Mouse (Mus musculus) limb, embryonic 11.5 days (tissue): ENCODE results near the gene Zfp277. TPM values are rescaled to one million over a fixed set of nuclear protein-coding genes. Genes with fewer than 3 reads are reported as not detected.

Experiments used
- ATAC-seq: fragments of 200-750 bp; cut with Nextera tagmentation; 2 replicates; pipeline ENCODE4 v1.8.0; 2017; ENCODE audit warnings: low read depth; ENCODE audit not compliant: insufficient number of reproducible peaks, low FRiP score, low TSS enrichment
- DNase-seq: peaks from one replicate; pipeline ENCODE4 v3.0.0-alpha.2; 2015; ENCODE audit warnings: low spot score
- H3K27ac ChIP-seq: fragments of 300-500 bp; sonication (generic); replicated peaks from 2 replicates; pipeline ENCODE4 v1.5.1; 2014; ENCODE audit warnings: low read depth, mild to moderate bottlenecking, low read length
- H3K27me3 ChIP-seq: fragments of 300-500 bp; sonication (generic); 2 replicates; pipeline ENCODE4 v1.6.1; 2014; ENCODE audit warnings: mild to moderate bottlenecking, low read length, mixed read lengths; ENCODE audit not compliant: control insufficient read depth, insufficient read depth
- H3K36me3 ChIP-seq: fragments of 300-500 bp; sonication (generic); 2 replicates; pipeline ENCODE4 v1.6.1; 2014; ENCODE audit warnings: mild to moderate bottlenecking, low read length, moderate library complexity, mixed read lengths; ENCODE audit not compliant: control insufficient read depth, insufficient read depth
- H3K4me1 ChIP-seq: fragments of 300-500 bp; sonication (generic); 2 replicates; pipeline ENCODE4 v1.6.1; 2014; ENCODE audit warnings: low read length, mixed read lengths; ENCODE audit not compliant: control insufficient read depth, insufficient read depth
- H3K4me2 ChIP-seq: fragments of 300-500 bp; sonication (generic); 2 replicates; pipeline ENCODE4 v1.6.1; 2014; ENCODE audit warnings: low read depth, mild to moderate bottlenecking, moderate library complexity; ENCODE audit not compliant: severe bottlenecking
- H3K4me3 ChIP-seq: fragments of 300-500 bp; sonication (generic); 2 replicates; pipeline ENCODE4 v1.5.1; 2014; ENCODE audit warnings: low read depth, low read length
- H3K9ac ChIP-seq: fragments of 300-500 bp; sonication (generic); 2 replicates; pipeline ENCODE4 v1.6.1; 2014; ENCODE audit warnings: mild to moderate bottlenecking, low read length
- H3K9me3 ChIP-seq: fragments of 300-500 bp; sonication (generic); 2 replicates; pipeline ENCODE4 v1.6.1; 2016; ENCODE audit warnings: low read length; ENCODE audit not compliant: control insufficient read depth
- WGBS: fragments of 180-500 bp; shearing (Covaris S2); extraction: QIAGEN DNeasy Blood & Tissue Kit; methylation state at CpG from one replicate; pipeline ENCODE4 v1.1.7; 2014; 5-methylcytosine and 5-hydroxymethylcytosine counted together
- polyA plus RNA-seq: library from polyadenylated mRNA; unstranded; fragments of >200 nt; fragmentation: Nextera tagmentation; extraction: Ambion mirVana; gene quantifications from 2 replicates; pipeline ENCODE4 v1.2.1, GENCODE M21; 2014

Zfp277 gene
- polyA plus RNA-seq, 1 experiment from 2014 or later = 42.7 TPM

DNA sequence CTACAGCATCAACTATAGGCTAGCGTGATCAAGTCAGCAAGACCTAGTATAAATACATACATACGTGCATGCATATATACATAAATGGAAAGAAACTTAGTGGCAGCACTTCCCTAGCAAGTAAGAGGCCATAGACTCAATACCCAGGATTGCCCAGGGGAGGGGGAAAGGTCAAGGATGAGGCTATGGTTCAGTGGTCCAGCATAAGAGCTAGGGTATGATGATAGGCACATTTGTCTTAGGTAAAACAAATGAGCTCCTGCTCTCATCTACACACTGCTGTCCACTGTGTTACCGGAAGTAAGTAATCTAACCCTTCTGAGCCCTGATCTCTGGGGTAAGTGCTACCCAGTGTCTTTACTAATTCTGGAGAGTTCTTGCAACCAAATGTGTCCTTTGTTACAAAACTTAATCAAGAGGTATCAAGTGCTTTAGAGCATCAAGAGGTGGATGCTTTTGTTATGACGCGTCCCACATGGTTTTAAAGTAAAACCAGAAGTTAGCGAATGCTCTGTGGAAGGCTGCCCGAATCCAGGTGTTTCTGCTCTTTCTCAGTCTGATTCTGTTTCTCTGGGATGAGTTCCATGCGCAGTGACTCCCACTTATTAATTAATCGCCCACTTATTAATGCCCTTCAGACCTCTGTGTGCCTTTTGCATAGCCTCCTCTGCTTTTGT is 3.6 kb upstream of the Zfp277 start:
- DNase-seq (no peak), ATAC-seq (no peak)
- Histone ChIP-seq H3K4me2 (no peak overlapping the region), H3K27ac (no peak overlapping the region), H3K36me3 (no peaks in the 10 kb centered on the region), H3K4me3 (no peak overlapping the region), H3K9me3 (no peaks in the 10 kb centered on the region), H3K9ac (no peak overlapping the region), H3K27me3 (no peaks in the 10 kb centered on the region), H3K4me1 (peaks cover 8% of the 10 kb centered on the region; the same call in 1 of the 2 replicates)
- 67% methylated on average over 9 of the region's 9 CpGs for WGBS

DNA sequence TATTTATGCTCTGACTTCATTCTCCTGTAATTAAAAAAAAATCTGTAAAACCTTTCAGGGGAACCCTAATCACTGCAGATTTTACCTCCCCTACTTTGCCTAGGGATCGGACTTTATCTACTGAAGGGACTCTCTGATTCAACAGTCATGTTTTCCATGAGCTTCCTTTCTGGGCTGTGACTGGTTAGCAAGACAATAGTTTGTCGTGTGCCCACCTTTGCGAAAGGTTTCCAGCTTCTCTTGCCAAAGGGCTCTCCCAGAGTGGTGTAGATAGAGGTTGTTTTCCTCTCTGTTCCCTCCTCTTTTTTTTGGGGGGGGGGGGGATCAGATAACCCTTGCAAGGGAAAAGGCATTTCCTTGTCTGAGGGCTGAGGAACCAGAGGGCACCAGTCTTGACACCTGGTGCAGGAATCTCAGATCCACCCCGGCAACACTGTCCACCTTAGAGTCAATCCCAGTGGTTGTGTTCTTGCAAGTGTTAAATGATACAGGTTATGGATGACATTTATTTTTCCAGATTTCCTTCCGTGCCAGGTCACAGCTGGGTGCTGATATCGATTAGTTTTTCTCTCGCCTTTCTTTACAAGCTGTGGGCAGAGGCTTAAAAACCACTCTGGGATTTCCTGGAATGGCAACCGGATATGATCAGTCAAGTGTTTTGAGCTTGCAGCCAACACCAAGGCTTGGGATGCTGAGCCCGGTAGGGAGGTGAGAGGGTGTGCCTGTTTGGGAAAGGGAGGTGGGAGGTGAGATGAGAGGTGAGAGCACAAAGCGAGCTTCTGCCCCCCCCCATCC is 2.1 kb upstream of the Zfp277 start:
- Histone ChIP-seq H3K9me3 (no peaks in the 10 kb centered on the region), H3K27me3 (no peaks in the 10 kb centered on the region), H3K4me1 (peaks cover 8% of the 10 kb centered on the region; the same call in 1 of the 2 replicates), H3K9ac (no peak overlapping the region; the same call in 1 of the 2 replicates), H3K4me2 (peak overlapping the region; percentile 63), H3K4me3 (peak overlapping the region; percentile 80), H3K36me3 (no peaks in the 10 kb centered on the region), H3K27ac (no peak overlapping the region)
- 9% methylated on average over 10 of the region's 10 CpGs for WGBS
- ATAC-seq (no peak), DNase-seq (peak; percentile 24)

DNA sequence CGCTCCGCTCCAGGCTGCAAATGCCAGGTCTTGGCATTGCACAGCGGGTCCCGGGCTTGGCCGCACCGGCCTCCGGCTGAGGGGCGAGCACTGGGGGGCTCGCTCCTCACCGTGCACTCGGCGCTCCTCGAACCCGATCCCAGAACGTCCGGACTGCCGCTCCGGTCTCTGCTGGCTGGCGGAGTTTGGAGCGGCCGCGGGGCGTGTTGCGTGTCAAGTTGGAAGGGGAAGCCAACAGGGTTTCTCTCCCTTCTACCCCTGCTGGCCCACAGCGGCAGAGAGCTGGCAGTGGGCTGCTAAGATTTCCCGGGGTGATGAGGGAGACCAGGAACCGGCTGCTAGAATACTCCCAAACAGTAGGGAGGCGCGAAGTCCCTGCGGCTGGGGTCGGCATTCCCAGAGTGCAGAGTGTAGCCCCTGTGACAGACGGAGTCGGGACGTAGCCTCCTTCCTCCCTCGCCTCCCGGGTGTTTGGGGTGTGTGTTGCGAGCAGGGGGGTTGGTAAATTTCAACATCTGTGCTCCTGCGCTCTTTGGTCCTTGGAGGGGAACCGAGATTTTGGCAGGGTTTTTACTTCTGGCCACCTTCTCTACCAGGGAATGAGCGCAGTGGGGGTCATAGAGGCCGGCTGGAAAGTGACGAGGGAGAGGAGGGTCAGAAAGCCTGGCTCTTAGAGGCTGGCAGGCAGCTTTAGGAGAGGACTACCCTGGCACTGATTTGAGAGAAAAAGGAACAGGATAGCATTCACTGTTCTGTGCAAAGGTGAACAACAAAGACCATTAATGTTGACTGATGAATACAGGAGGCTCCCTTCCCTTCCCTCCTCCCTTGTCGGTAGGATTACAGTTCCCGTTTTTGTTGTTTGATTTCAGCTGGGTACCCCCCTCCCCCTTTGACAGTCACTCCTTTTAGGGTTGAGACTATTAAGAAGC is 1.0 kb upstream of the Zfp277 start:
- Histone ChIP-seq H3K4me3 (peak overlapping the region; percentile 80), H3K4me1 (peaks cover 8% of the 10 kb centered on the region; the same call in 1 of the 2 replicates), H3K4me2 (peak overlapping the region; percentile 63), H3K36me3 (no peaks in the 10 kb centered on the region), H3K27me3 (no peaks in the 10 kb centered on the region), H3K27ac (peak overlapping the region; percentile 38; the same call in 1 of the 2 replicates), H3K9ac (peak overlapping the region; percentile 68), H3K9me3 (no peaks in the 10 kb centered on the region)
- ATAC-seq (peak; percentile 33; the same call in 1 of the 2 replicates), DNase-seq (peak; percentile 75)
- under 1% methylated on average over 44 of the region's 44 CpGs for WGBS

DNA sequence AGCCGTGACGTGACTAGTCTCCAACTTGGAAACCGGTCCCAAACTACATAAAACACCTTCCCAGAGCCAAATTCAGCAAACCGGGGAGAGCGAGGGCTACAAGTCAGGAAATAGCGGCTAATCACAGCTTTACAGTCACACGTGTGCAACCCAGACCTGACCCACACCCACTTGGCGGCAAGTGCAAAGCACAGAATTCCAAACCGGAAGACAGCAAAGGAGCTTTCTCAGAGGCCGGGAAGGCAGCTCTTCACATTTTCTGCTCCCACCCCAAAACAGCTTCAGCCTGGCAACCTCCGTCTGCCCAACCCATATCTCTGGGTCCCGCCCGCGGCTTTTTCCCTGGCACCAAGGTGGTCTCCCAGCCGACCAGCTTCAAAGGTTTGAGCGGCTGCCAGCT is 496 bp downstream of the Zfp277 start:
- peaks cover 8% of the 10 kb centered on the region; the same call in 1 of the 2 replicates for H3K4me1 ChIP-seq
- peak; percentile 18; the same call in 1 of the 2 replicates for ATAC-seq
- no peaks in the 10 kb centered on the region for H3K36me3 ChIP-seq
- DNase-seq = no peak
- peak overlapping the region; percentile 47 for H3K4me2 ChIP-seq
- H3K9me3 ChIP-seq = no peaks in the 10 kb centered on the region
- peak overlapping the region; percentile 80 for H3K4me3 ChIP-seq
- peak overlapping the region; percentile 47; the same call in 1 of the 2 replicates for H3K9ac ChIP-seq
- no peaks in the 10 kb centered on the region for H3K27me3 ChIP-seq
- WGBS = 1% methylated on average over 16 of the region's 16 CpGs
- H3K27ac ChIP-seq = no peak overlapping the region

DNA sequence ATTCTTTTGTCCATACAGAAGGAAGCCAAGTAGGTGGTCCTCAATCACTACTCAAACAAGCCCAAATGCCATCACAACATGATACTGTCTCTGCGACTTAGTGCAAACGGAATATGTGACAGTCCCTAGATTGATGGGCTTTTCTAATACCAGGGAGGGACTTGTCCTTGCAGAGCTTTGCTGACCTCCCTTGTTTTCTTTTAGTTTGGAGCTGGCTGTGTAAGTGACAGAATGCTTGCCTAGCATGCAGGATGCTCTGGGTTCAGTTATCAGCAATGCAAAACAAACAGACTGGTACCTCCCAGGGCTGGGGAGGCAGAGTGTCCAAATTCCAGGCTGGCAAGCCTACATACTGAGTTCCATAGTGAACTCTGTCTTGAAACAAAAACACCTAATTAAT is 7.7 kb downstream of the Zfp277 start:
- no peak overlapping the region for H3K27ac ChIP-seq
- whole genome bisulfite sequencing = 31% methylated on average over 2 of the region's 2 CpGs
- no peaks in the 10 kb centered on the region for H3K36me3 ChIP-seq
- DNase-seq (no peak), ATAC-seq (no peak)
- H3K4me1 ChIP-seq = no peaks in the 10 kb centered on the region
- H3K9me3 ChIP-seq = no peaks in the 10 kb centered on the region
- no peak overlapping the region for H3K4me3 ChIP-seq
- H3K27me3 ChIP-seq = no peaks in the 10 kb centered on the region
- no peak overlapping the region for H3K4me2 ChIP-seq
- no peak overlapping the region for H3K9ac ChIP-seq

DNA sequence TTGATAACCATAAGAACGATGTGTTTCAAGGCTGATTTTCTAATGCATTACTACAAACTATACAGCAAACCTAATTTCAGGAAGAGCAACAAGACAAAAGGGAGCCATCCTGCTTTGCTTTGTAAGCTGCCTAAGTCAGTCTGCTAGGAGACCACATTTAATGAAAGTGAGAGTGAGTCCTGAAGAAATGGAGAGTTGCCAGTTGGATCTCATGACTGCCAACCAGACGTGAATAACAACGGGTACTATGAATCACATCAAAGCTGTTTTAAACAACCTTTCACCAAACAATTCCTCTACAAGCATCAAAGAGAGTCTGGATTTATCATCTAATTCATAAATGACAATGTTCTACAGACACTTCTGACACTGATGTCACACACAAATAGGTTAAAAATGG is 11.6 kb downstream of the Zfp277 start:
- ATAC-seq (no peak), DNase-seq (no peak)
- H3K4me2 ChIP-seq = no peak overlapping the region
- no peaks in the 10 kb centered on the region for H3K4me1 ChIP-seq
- H3K4me3 ChIP-seq = no peak overlapping the region
- no peaks in the 10 kb centered on the region for H3K27me3 ChIP-seq
- 47% methylated on average over 3 of the region's 3 CpGs for WGBS
- H3K9ac ChIP-seq = no peak overlapping the region
- no peaks in the 10 kb centered on the region for H3K36me3 ChIP-seq
- no peak overlapping the region for H3K27ac ChIP-seq
- no peaks in the 10 kb centered on the region for H3K9me3 ChIP-seq

DNA sequence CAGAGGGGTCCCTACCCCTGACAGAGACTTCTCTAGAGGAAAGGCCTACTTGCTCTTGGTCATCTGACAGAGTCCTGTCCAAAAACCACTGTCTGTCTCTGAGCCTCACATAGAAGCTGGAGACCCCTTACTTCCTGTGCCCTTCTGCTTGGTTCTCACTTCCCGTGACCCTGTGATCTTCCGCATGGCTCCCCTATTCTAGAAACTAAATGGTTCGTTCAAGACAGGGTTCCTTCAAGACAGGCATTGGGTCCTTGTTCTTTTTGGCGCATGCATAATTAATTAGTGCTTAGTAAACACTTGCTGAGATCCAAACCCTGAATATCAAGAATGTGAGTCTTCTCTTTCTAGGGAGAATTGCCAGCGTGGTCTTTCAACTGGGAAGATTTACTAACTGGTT is 14.6 kb downstream of the Zfp277 start:
- H3K4me1 ChIP-seq = no peaks in the 10 kb centered on the region
- no peaks in the 10 kb centered on the region for H3K36me3 ChIP-seq
- H3K9me3 ChIP-seq = no peaks in the 10 kb centered on the region
- no peak for DNase-seq
- 70% methylated on average over 5 of the region's 5 CpGs for WGBS
- ATAC-seq = no peak
- no peak overlapping the region for H3K27ac ChIP-seq
- H3K4me3 ChIP-seq = no peak overlapping the region
- H3K9ac ChIP-seq = no peak overlapping the region
- H3K4me2 ChIP-seq = no peak overlapping the region
- H3K27me3 ChIP-seq = no peaks in the 10 kb centered on the region

DNA sequence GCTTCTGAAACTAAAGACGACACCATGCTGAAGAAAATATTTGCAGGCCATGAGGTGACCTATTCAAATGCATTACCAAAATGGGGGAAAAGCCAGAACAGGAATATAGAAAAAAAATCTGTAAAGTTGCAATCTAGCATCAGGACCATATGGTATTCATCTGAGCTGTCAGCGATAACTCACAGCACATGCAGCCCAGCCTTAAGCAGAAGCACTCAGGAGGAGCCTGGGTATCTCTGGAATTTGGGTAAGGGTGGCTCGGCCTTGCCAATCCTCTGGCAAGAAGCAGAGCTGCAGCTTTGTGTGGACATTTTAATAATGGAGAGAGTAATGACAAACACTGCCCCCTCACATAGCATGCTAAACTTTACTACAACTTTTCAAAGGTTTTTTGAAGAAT is 15.7 kb downstream of the Zfp277 start:
- no peaks in the 10 kb centered on the region for H3K9me3 ChIP-seq
- 27% methylated on average over 3 of the region's 3 CpGs for WGBS
- DNase-seq (no peak), ATAC-seq (no peak)
- no peak overlapping the region for H3K9ac ChIP-seq
- no peak overlapping the region for H3K4me2 ChIP-seq
- no peaks in the 10 kb centered on the region for H3K36me3 ChIP-seq
- no peak overlapping the region for H3K27ac ChIP-seq
- H3K4me1 ChIP-seq = no peaks in the 10 kb centered on the region
- H3K27me3 ChIP-seq = no peaks in the 10 kb centered on the region
- H3K4me3 ChIP-seq = no peak overlapping the region
